Mouse (Mus musculus) 3134 (cell line): ENCODE measurements around the gene Gm13119.
"Not testable (repeated sequence)": the region's sequence is repeated elsewhere in the genome, so short reads cannot be mapped to it uniquely, and the experiment has no call there.

Source experiments
- DNase-seq: peaks from one replicate; pipeline ENCODE4 v3.0.0-alpha.2; 2011; ENCODE audit warnings: low spot score; ENCODE audit not compliant: insufficient read length; ENCODE audit errors: extremely low read depth

The Gm13119 gene

DNA sequence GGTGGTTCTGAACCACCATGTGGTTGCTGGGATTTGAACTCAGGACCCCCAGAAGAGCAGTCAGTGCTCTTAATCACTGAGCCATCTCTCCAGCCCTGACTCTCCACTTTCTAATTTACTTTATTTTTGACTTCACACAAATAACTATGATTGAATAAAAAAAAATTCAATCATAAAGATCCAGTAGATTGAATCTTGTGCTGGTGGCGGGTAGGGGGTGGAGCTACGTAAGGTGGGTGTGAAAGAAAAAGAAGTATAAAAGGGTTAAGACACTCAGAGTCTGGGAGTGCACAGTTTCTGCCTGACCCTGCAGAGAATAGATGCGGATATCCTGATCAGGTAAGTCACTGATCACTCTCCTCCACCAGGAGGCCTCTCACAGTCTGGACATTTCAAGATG is at the start of gene Gm13119:
Gene Gm13119 (plus strand): TSS at position 301 of the 400 bp plus-strand sequence.
- not testable (repeated sequence) for DNase-seq

DNA sequence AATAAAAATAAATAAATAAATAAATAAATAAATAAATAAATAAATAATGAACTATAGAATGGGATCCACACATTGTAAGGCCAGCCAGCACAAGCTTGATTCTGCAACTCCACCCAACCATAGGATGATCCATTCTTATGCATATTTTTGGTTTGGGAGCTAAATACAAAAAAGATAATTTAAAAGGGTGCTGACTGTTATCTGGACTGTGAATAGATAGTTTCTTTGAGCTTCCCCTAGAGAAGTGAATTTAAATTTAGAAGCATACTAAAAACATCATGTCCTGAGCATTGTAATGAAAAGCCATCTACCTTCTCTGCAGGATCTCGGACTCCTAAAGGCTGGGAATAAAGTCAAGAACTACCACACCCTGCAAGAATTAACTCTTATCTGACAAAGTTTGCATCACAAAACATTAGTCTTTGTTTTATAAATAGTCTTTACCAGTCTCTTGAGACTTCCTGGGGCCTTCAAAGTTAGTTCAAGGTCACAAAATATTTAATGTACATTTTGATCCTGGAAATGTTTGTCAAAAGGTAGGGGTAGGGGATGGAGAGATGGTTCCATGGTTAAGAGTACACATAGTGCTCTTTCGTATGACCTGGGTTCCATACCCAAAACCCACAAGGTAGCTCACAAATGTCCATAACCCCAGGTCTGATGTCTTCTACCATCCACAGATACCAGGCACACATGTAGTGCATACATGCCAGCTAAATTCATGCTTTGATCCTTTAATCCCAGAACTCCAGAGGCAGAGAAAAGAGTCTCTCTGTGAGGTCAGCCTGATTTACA is 44.9 kb upstream of the Gm13119 start:
- not testable (repeated sequence) for DNase-seq

DNA sequence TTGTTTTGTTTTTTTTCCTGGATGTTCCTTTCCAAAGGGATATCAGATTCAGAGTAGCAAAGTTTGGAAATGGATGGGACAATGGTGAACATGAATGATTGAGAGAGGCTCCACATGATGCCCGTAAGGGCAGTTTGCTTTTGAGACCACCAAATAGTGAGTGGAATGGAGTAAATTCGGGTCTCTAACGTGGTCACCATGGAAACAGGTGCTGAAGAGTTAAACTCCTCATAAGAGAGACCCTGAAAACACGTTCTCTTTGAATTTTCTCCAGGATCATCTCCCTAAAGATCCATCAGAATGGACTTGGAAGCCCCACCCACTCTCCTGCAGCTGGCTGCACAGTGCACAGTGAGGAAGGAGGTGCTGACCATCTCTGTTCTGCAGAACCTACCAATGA is 27.8 kb upstream of the Gm13119 start, which contains the start of gene Gm13128:
Gene Gm13128 (plus strand): TSS at position 301 of the 400 bp plus-strand sequence.
- DNase-seq: not testable (repeated sequence)

DNA sequence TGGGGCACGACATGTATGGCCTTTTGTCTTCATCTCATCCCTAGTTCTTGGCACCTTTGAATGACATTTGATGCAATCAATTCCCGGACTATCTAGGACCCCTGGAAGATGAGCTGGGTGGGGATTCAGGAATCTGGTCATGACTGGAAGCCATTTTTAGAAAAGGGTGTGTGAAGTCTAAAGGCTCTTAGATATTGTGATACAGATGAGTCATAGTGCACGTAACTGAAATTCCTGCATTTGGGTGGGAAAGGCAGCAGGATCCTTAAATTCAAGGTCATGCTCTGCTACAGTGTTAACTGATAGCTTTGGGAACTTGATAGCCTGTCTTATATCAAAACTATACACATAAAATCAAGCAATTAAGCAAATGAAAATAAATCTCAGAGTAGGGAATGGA is 21.9 kb upstream of the Gm13119 start:
- DNase-seq: not testable (repeated sequence)

DNA sequence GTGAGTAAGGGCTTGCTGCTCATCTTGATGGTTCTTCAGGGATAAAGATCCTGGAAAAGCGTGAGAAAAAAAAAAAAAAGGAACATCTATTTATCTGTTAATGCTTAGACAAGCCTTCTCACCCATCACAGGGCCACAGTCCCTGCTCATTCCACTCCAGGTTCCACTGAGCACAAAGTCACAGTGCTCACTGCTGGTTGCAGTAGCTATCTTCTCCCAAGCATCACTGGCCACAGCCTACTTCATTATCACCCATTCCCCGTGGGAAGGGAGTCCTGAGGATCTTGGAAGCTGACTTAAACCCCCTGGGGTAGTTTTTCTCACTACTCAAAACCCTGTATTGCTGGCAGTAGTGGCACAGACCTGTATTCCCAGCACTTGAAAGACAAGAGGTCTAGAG is 20.2 kb downstream of the Gm13119 start, which contains the start of gene Pramef20:
Gene Pramef20 (minus strand): TSS at position 23 of the 400 bp plus-strand sequence.
- no peak for DNase-seq

DNA sequence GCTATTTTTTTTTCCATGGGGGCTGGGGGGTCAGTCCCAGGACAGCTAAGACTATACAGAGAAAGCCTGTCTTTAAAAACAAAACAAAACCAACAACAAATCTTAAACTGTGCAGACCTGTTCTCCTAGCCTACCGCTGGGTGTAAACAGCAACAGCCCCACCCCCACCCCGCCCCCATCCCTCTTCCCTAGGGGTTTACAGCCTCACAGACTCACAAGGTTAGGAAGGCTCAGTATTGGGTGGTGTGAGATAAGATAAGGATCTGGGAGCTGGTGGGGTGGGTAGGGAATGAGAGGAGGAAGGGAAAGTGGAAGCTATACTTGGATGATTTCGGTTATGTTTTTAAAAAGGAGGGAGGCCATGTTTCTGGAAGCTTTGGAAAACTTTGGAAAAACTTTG is 38.6 kb downstream of the Gm13119 start:
- no peak for DNase-seq

DNA sequence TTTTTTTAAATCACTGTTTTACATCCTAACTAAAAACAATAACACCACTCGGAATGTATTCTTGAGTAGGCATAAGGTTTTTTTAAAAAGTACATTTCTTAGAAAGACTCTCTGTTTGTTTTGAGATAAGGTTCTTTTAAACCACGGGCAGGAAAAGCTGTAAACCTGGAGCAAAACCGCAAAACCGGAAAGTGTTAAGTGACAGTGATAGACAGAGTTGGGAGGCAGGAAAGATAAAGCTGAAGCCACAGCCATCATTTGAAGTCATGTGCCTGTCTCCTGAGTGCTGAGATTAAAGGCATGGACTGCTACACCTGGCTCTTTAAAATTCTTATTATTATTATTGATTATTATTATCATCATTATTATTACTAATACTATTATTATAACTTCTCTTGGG is 45.0 kb downstream of the Gm13119 start:
- DNase-seq: no peak

DNA sequence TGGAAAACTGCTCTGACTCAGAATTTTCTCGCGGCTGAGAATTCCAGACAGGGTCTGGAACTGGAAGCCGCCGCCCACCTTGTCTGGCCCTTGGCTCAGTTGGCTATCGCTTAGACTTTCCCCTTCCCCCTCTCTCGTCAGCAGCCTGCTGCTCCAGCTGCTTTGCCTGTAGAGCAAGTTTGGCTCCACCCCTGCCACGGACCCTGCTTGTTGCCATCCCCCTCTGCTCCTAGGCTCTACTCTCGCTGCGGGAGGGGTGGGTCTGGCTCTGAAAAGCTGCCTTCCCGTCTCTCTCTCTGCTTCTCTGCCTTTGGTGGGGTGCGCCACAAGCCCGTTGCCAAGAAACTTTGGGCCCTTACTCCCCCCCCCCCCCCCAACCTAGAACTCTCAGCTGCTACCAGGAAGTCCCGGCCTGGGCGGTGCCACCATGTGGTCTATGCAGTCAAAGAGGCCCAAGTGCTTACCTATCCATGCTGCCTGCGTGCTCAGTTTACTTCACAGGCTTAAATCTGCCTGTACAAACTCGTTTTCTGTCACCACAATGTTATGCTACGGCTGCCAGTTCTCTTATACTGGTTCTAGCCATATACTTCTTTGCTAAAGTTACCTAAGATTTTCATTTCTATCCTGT is 46.8 kb downstream of the Gm13119 start:
- no peak for DNase-seq

DNA sequence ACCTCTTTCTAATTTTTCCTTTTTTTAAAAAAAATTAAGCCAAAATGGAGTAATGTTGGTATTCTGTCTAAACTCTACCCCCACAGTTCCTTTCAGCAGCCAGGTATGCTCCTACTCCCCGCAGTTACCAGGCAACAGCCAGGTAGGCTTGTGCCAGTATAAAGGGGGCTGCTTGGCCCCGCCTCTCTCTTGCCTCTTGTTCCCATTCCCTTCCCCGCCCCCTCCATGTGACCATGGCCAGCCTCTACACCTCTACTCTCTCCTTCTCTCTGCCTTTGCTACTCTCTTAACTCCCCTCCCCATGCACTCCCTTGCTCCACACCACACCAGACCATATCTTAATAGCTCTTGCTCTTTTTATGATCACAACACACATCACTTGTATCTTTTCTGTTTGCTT is 48.5 kb downstream of the Gm13119 start:
- no peak for DNase-seq

DNA sequence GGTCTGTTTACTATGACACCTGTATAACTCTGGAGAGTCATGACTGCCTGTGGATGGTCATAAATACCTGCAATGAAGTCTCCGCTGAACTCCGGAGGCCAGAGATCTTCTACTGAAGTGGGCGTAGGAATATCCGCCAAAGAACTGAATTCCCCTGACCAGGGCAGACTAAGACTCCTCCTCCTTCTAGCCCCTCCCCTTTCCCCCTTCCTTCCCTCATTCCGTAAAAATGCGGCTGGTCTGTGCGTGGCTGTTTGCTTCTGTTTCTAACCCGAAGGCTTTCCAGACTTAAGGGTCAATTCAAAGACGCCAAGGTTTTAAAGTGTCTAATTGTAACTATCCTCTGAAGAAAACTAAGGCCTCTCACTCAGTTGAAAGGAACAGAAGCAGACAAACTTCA is 50.5 kb downstream of the Gm13119 start, which contains the start of gene Pramef12:
Gene Pramef12 (minus strand): TSS at position 175 of the 400 bp plus-strand sequence.
- no peak for DNase-seq
